Mouse (Mus musculus): ENCODE measurements around the gene Bcl2l15. TPM values are rescaled to one million over a fixed set of nuclear protein-coding genes. Genes with fewer than 3 reads are reported as not detected.

Gene Bcl2l15
- polyA plus RNA-seq, 1 experiment from 2014 or later = 0.23 TPM

DNA sequence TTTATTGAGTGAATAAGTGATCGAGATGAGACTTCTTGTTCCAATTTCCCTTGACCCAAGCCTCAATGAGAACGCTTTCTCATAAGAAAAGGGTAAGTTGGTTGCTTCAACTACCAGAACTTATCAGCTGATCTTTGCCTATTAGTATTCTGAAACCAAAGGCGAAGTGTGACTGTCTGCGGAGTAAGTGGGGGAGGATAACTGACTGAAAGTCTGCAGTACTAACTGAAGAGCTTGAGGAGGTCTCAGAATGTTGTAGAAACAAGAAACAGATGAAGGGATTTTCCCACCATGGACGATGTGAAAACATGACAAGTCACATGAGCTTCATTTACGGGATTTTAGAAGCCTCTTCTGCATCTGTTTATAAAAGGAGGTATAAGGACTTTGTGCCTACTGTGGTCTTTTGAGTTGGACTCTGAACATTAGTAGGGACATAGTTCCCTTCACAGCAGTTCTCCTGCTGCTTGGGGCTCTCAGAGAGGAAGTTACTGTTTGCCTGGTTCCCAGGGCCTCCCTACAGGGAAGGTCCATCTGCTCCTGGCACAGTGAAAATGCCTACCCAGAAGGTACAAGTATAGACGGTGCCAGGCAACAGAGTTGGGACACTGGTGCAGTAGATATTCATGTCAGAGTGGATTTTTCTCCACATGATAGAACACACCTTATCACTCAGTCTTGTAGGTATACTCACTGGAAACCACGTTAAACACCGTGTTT, 18.4 kb downstream of the Bcl2l15 start:
- WGBS = 61% methylated on average over 9 of the region's 9 CpGs
- no peaks in the 10 kb centered on the region for H3K4me1 ChIP-seq (ENCODE audit: control insufficient read depth in 2 of 2, insufficient read depth in 2 of 2, low read length in 2 of 2)

DNA sequence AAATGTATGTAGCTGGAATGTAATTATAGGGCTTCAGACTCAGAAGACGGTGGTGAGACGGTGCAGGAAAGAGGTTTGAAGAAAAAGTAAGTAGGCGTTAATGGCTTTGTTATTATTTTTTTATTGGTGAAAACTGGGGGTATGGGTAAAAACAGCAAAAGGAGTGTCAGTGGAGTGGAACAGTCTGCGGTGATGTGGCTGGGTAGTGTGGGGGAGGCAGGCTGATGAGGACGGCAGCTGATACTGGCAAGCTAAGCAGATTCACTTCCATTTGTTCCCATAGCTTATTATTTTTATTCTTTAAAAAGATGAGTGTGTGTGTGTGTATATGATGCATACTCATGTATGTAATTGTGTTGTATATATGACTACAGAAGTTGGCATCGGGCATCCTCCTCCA, 19.1 kb downstream of the Bcl2l15 start:
- Histone ChIP-seq H3K9me3 (ENCODE audit: control insufficient read depth, low read length) (no peaks in the 10 kb centered on the region), H3K36me3 (ENCODE audit: control insufficient read depth, insufficient read depth, low read length) (no peaks in the 10 kb centered on the region), H3K27me3 (ENCODE audit: control insufficient read depth, insufficient read depth, low read length) (no peaks in the 10 kb centered on the region), H3K27ac (replicated peaks in 1 of 2; ENCODE audit: control insufficient read depth in 1 of 2, insufficient read depth in 1 of 2, low read depth in 2 of 2, low read length in 2 of 2) (no peak overlapping the region), H3K9ac (ENCODE audit: low read length) (no peak overlapping the region), H3K4me2 (ENCODE audit: low read length) (no peak overlapping the region), H3K4me1 (ENCODE audit: control insufficient read depth in 2 of 2, insufficient read depth in 2 of 2, low read length in 2 of 2) (no peaks in the 10 kb centered on the region), H3K4me3 (ENCODE audit: control insufficient read depth in 1 of 2, insufficient read depth in 1 of 2, low read depth in 1 of 2, low read length in 2 of 2) (no peak overlapping the region)
- no peak for ATAC-seq (ENCODE audit: insufficient number of reproducible peaks, insufficient read depth, low FRiP score, low read depth)
- WGBS = 90% methylated on average over 6 of the region's 6 CpGs

More for the DNA sequence above, 18.4 kb downstream of the Bcl2l15 start:
- no peaks in the 10 kb centered on the region for H3K9me3 ChIP-seq (ENCODE audit: control insufficient read depth, low read length)
- H3K36me3 ChIP-seq (ENCODE audit: control insufficient read depth, insufficient read depth, low read length) = no peaks in the 10 kb centered on the region
- H3K4me2 ChIP-seq (ENCODE audit: low read length) = no peak overlapping the region
- no peak overlapping the region for H3K4me3 ChIP-seq (ENCODE audit: control insufficient read depth in 1 of 2, insufficient read depth in 1 of 2, low read depth in 1 of 2, low read length in 2 of 2)
- no peak for ATAC-seq (ENCODE audit: insufficient number of reproducible peaks, insufficient read depth, low FRiP score, low read depth)
- no peaks in the 10 kb centered on the region for H3K27me3 ChIP-seq (ENCODE audit: control insufficient read depth, insufficient read depth, low read length)
- no peak overlapping the region for H3K27ac ChIP-seq (replicated peaks in 1 of 2; ENCODE audit: control insufficient read depth in 1 of 2, insufficient read depth in 1 of 2, low read depth in 2 of 2, low read length in 2 of 2)
- no peak overlapping the region for H3K9ac ChIP-seq (ENCODE audit: low read length)

DNA sequence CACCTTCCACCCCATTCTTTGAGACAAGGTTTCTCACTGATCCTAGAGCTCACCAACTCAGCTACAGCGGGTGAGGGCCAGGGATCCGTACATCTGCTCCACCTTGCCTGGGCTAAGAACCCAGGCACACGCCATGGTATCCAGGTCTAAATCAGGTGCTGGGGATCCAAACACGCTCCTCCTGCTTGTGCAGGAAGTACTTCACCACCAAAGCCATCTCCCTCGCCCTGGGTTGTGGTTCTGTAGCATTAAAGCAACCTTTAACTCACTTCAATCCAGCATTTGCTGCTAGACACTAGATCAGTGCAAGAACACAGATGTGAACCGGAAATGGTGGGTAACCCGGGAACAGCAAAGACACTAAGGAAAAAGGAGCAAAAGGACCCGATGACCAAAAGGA, 19.5 kb downstream of the Bcl2l15 start:
- no peak for ATAC-seq (ENCODE audit: insufficient number of reproducible peaks, insufficient read depth, low FRiP score, low read depth)
- H3K4me1 ChIP-seq (ENCODE audit: control insufficient read depth in 2 of 2, insufficient read depth in 2 of 2, low read length in 2 of 2) = no peaks in the 10 kb centered on the region
- WGBS = 80% methylated on average over 8 of the region's 8 CpGs

DNA sequence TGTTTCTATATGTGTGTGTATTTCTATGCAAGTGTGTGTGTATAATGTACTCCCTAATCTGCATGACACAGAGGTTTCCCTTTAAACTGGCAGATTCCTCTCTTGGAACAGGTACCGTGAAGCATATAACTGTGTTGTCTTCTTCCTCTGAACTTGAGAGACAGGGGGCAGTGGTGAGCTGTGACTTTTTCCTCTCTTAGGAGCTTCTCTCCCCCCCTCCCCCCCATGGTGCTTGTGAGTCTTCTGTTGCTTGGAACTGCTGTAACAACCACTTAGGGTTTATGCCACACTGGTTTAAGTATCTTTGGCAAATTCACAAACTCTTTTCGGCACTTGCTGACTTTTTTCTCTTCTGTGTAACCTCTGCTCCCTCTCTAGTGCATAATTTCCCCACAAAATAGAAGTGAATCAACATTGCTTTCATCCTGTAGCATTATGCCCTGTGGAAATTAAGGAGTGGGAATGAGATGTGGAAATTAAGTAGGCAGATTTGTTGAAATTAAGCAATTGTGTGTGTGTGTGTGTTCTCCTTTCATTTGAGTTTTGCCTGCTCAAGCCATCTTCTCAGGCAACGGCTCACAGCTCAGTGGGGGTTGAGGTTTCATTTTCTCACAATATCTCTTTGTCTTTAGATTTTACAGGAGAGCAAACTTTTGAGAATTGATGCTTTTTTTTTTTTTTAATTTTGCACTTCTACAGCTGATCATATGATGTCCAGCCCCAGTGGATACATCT, 20.3 kb downstream of the Bcl2l15 start:
- Histone ChIP-seq H3K27ac (replicated peaks in 1 of 2; ENCODE audit: control insufficient read depth in 1 of 2, insufficient read depth in 1 of 2, low read depth in 2 of 2, low read length in 2 of 2) (no peak overlapping the region), H3K36me3 (ENCODE audit: control insufficient read depth, insufficient read depth, low read length) (no peaks in the 10 kb centered on the region), H3K4me3 (ENCODE audit: control insufficient read depth in 1 of 2, insufficient read depth in 1 of 2, low read depth in 1 of 2, low read length in 2 of 2) (no peak overlapping the region), H3K27me3 (ENCODE audit: control insufficient read depth, insufficient read depth, low read length) (no peaks in the 10 kb centered on the region), H3K9ac (ENCODE audit: low read length) (no peak overlapping the region), H3K4me1 (ENCODE audit: control insufficient read depth in 2 of 2, insufficient read depth in 2 of 2, low read length in 2 of 2) (no peaks in the 10 kb centered on the region), H3K4me2 (ENCODE audit: low read length) (no peak overlapping the region), H3K9me3 (ENCODE audit: control insufficient read depth, low read length) (no peaks in the 10 kb centered on the region)
- ATAC-seq (ENCODE audit: insufficient number of reproducible peaks, insufficient read depth, low FRiP score, low read depth) = no peak
- WGBS = 68% methylated on average over 3 of the region's 3 CpGs

More for the DNA sequence above, 19.5 kb downstream of the Bcl2l15 start:
- no peaks in the 10 kb centered on the region for H3K9me3 ChIP-seq (ENCODE audit: control insufficient read depth, low read length)
- no peaks in the 10 kb centered on the region for H3K36me3 ChIP-seq (ENCODE audit: control insufficient read depth, insufficient read depth, low read length)
- no peak overlapping the region for H3K27ac ChIP-seq (replicated peaks in 1 of 2; ENCODE audit: control insufficient read depth in 1 of 2, insufficient read depth in 1 of 2, low read depth in 2 of 2, low read length in 2 of 2)
- H3K4me2 ChIP-seq (ENCODE audit: low read length) = no peak overlapping the region
- no peak overlapping the region for H3K4me3 ChIP-seq (ENCODE audit: control insufficient read depth in 1 of 2, insufficient read depth in 1 of 2, low read depth in 1 of 2, low read length in 2 of 2)
- H3K27me3 ChIP-seq (ENCODE audit: control insufficient read depth, insufficient read depth, low read length) = no peaks in the 10 kb centered on the region
- no peak overlapping the region for H3K9ac ChIP-seq (ENCODE audit: low read length)

DNA sequence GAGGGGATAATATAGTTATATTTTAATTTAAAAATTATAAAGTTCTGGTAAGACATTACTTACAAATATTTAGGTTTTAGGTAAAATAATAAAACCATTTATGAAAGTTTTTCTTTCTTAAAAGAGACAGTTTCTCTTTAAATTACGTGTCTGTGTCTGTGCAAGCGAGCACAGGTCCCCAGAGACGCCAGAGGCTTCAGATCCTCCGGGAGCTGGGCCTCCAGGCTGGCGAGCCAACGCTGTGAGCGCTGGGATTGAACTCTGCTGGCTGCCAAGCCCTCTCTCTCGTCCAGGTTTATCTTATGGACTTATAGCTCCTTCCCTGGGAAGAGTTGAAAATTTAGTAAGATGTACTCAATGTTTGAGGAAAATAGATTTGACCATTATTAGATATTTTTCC, 21.4 kb downstream of the Bcl2l15 start:
- Histone ChIP-seq H3K9ac (ENCODE audit: low read length) (no peak overlapping the region), H3K27me3 (ENCODE audit: control insufficient read depth, insufficient read depth, low read length) (no peaks in the 10 kb centered on the region), H3K9me3 (ENCODE audit: control insufficient read depth, low read length) (no peaks in the 10 kb centered on the region), H3K4me2 (ENCODE audit: low read length) (no peak overlapping the region), H3K4me3 (ENCODE audit: control insufficient read depth in 1 of 2, insufficient read depth in 1 of 2, low read depth in 1 of 2, low read length in 2 of 2) (no peak overlapping the region), H3K27ac (replicated peaks in 1 of 2; ENCODE audit: control insufficient read depth in 1 of 2, insufficient read depth in 1 of 2, low read depth in 2 of 2, low read length in 2 of 2) (no peak overlapping the region), H3K36me3 (ENCODE audit: control insufficient read depth, insufficient read depth, low read length) (no peaks in the 10 kb centered on the region), H3K4me1 (ENCODE audit: control insufficient read depth in 2 of 2, insufficient read depth in 2 of 2, low read length in 2 of 2) (no peaks in the 10 kb centered on the region)
- ATAC-seq (ENCODE audit: insufficient number of reproducible peaks, insufficient read depth, low FRiP score, low read depth) = no peak
- 57% methylated on average over 8 of the region's 8 CpGs for WGBS

DNA sequence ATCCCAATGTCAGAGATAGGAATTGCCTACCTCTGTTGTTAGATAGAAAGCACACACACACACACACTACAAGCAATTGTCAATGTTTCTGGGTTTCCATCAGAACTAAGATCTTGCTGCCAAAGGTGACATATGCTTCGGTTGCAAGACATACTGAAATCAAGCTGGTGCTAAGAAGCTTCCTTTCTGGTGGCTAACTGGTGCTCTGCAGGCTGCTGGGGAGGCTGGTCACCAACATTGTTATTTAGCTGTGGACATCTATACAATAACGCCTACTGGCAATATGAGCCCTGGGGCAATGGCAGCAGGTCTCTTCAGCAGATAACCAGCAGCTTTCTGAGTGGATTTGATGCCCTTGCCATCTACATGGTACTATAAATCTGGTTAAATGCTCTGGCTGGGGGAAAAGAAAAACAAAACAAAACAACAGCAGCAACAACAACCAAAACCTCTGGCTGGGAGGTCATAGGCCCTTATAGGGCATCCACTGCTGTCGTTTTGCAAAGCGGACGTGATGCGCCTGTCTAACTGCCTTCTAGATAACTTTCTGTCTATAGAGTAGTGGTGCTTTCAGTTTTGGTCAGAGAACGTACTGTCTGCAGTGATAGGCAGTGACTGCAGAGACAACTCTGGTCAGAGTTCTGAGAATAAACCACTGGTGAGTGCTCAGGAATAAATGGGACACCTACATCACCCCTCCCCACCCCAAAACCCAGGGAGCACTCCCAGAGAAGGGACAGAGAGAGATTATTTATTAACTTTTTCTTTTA, 24.8 kb downstream of the Bcl2l15 start:
- ATAC-seq (ENCODE audit: insufficient number of reproducible peaks, insufficient read depth, low FRiP score, low read depth) = no peak
- WGBS = 83% methylated on average over 7 of the region's 7 CpGs

DNA sequence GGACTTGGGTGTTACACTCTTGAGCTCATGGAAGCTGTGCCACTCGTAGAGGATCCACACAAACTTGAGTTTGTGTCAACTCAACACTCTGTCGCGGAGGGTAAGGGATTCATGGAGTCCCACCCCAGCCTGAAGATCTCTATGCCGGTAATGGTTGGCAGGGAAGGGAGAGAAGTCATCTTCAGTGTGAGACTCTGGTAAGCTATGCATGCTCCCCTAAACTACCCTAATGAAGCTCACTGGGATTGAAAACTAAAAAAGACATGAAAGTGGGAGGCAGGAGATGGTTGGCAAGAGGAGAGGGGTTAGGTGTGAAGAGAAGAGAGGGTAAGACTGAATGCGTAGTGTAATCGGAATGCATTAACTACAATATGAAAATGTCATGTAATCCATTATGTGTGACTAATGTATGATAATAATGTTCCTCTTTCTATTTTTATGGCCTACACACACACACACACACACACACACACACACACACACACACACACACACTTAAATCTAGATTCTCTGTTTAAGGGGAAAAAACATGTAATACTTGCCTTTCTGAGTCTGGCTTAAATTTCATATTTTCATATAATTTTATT, 25.7 kb downstream of the Bcl2l15 start:
- 84% methylated on average over 6 of the region's 6 CpGs for WGBS
- Histone ChIP-seq H3K4me1 (ENCODE audit: control insufficient read depth in 2 of 2, insufficient read depth in 2 of 2, low read length in 2 of 2) (peaks cover 6 to 8% of the 10 kb centered on the region in 2 experiments; a peak in 2 of 4 replicates), H3K27ac (replicated peaks in 1 of 2; ENCODE audit: control insufficient read depth in 1 of 2, insufficient read depth in 1 of 2, low read depth in 2 of 2, low read length in 2 of 2) (no peak overlapping the region), H3K36me3 (ENCODE audit: control insufficient read depth, insufficient read depth, low read length) (no peaks in the 10 kb centered on the region), H3K4me3 (ENCODE audit: control insufficient read depth in 1 of 2, insufficient read depth in 1 of 2, low read depth in 1 of 2, low read length in 2 of 2) (no peak overlapping the region), H3K27me3 (ENCODE audit: control insufficient read depth, insufficient read depth, low read length) (no peaks in the 10 kb centered on the region), H3K9me3 (ENCODE audit: control insufficient read depth, low read length) (no peaks in the 10 kb centered on the region), H3K4me2 (ENCODE audit: low read length) (no peak overlapping the region), H3K9ac (ENCODE audit: low read length) (no peak overlapping the region)
- ATAC-seq (ENCODE audit: insufficient number of reproducible peaks, insufficient read depth, low FRiP score, low read depth) = no peak

More for the DNA sequence above, 24.8 kb downstream of the Bcl2l15 start:
- no peak overlapping the region for H3K27ac ChIP-seq (replicated peaks in 1 of 2; ENCODE audit: control insufficient read depth in 1 of 2, insufficient read depth in 1 of 2, low read depth in 2 of 2, low read length in 2 of 2)
- H3K9me3 ChIP-seq (ENCODE audit: control insufficient read depth, low read length) = no peaks in the 10 kb centered on the region
- H3K4me1 ChIP-seq (ENCODE audit: control insufficient read depth in 2 of 2, insufficient read depth in 2 of 2, low read length in 2 of 2) = peaks cover 6 to 8% of the 10 kb centered on the region in 2 experiments; a peak in 2 of 4 replicates
- H3K9ac ChIP-seq (ENCODE audit: low read length) = no peak overlapping the region
- no peaks in the 10 kb centered on the region for H3K27me3 ChIP-seq (ENCODE audit: control insufficient read depth, insufficient read depth, low read length)
- no peaks in the 10 kb centered on the region for H3K36me3 ChIP-seq (ENCODE audit: control insufficient read depth, insufficient read depth, low read length)
- H3K4me2 ChIP-seq (ENCODE audit: low read length) = no peak overlapping the region
- H3K4me3 ChIP-seq (ENCODE audit: control insufficient read depth in 1 of 2, insufficient read depth in 1 of 2, low read depth in 1 of 2, low read length in 2 of 2) = no peak overlapping the region

All from heart, embryonic 14.5 days (tissue).